Mouse (Mus musculus) bone marrow macrophage, adult 2 months (primary cell): Measurements from ENCODE around the gene Xpo6.

Source experiments
- CTCF ChIP-seq: IDR thresholded peaks from 2 replicates; pipeline ENCODE4 v1.5.1; 2012; ENCODE audit warnings: low read depth, mild to moderate bottlenecking, low read length, moderate library complexity
- POLR2A ChIP-seq: IDR thresholded peaks from 2 replicates; pipeline ENCODE4 v1.6.1; 2012; ENCODE audit warnings: mild to moderate bottlenecking, low read depth, low read length, borderline replicate concordance

DNA sequence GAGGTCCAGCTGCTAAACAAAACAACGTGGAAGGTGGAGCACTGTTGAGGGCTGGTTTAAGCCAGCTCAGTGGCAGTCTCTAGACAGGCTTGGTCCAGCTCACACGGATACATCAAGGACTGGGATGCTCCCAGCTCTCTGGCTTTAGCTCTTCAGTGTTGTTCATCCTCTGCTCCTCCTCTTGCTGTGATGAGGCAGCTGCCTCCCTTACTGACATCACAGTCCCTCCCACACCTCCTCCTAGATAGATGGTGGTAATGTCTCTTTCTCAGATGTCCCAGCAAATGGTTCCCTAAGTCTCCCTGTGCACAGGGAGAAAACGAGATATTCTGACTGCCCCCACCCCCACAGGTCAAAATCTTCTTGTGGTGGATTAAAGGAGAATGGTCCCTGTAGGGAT is 107.1 kb downstream of the Xpo6 start:
- TF ChIP-seq POLR2A (no peak), CTCF (no peak)
